Mouse (Mus musculus) heart, embryonic 16.5 days (tissue): ENCODE results near the gene Sord. TPM values are rescaled to one million over a fixed set of nuclear protein-coding genes. Genes with fewer than 3 reads are reported as not detected.
A peak's percentile ranks its signal among the peaks of the same experiment; 100 is the strongest.

Experiments
- ATAC-seq: fragments of 200-750 bp; cut with Nextera tagmentation; replicated peaks from 2 replicates; pipeline ENCODE4 v1.8.0; 2017; ENCODE audit warnings: moderate number of reproducible peaks; ENCODE audit not compliant: insufficient read depth, low FRiP score; ENCODE audit errors: extremely low read depth
- H3K27ac ChIP-seq: fragments of 300-500 bp; sonication (generic); 2 replicates; pipeline ENCODE4 v1.5.1; 2014; ENCODE audit warnings: mild to moderate bottlenecking, low read length, control low read depth, moderate library complexity
- H3K27me3 ChIP-seq: fragments of 300-500 bp; sonication (generic); 2 replicates; pipeline ENCODE4 v1.6.1; 2014; ENCODE audit warnings: low read length, mixed read lengths; ENCODE audit not compliant: control insufficient read depth, insufficient read depth
- H3K36me3 ChIP-seq: fragments of 300-500 bp; sonication (generic); 2 replicates; pipeline ENCODE4 v1.6.1; 2014; ENCODE audit not compliant: control insufficient read depth, insufficient read depth
- H3K4me1 ChIP-seq: fragments of 300-500 bp; sonication (generic); 2 replicates; pipeline ENCODE4 v1.6.1; 2014; ENCODE audit warnings: low read length, mixed read lengths; ENCODE audit not compliant: control insufficient read depth, insufficient read depth
- H3K4me2 ChIP-seq: fragments of 300-500 bp; sonication (generic); 2 replicates; pipeline ENCODE4 v1.6.1; 2014; ENCODE audit warnings: low read depth, mild to moderate bottlenecking, control low read depth, low read length
- H3K4me3 ChIP-seq: fragments of 300-500 bp; sonication (generic); 2 replicates; pipeline ENCODE4 v1.5.1; 2014; ENCODE audit warnings: mild to moderate bottlenecking, control low read depth, low read length
- H3K9ac ChIP-seq: fragments of 300-500 bp; sonication (generic); 2 replicates; pipeline ENCODE4 v1.6.1; 2014; ENCODE audit warnings: low read length, control low read depth
- H3K9me3 ChIP-seq: fragments of 300-500 bp; sonication (generic); replicated peaks from 2 replicates; pipeline ENCODE4 v1.6.1; 2016; ENCODE audit warnings: low read length; ENCODE audit not compliant: control insufficient read depth
- WGBS: fragments of 180-500 bp; shearing (Covaris S2); extraction: QIAGEN DNeasy Blood & Tissue Kit; methylation state at CpG from one replicate; pipeline ENCODE4 v1.1.7; 2014; 5-methylcytosine and 5-hydroxymethylcytosine counted together
- polyA plus RNA-seq: library from polyadenylated mRNA; unstranded; fragments of >200 nt; fragmentation: Nextera tagmentation; extraction: Ambion mirVana; gene quantifications from 2 replicates; pipeline ENCODE4 v1.2.1, GENCODE M21; 2015

Sord gene
- polyA plus RNA-seq, 1 experiment from 2014 or later, result 73.7 TPM

- no peak overlapping the region for H3K9ac ChIP-seq
- no peak overlapping the region for H3K4me2 ChIP-seq
- WGBS, result 80% methylated on average over 16 of the region's 16 CpGs
- H3K4me3 ChIP-seq, result no peak overlapping the region
- H3K27me3 ChIP-seq, result peaks cover 62% of the 10 kb centered on the region
- H3K4me1 ChIP-seq, result peaks cover 15% of the 10 kb centered on the region
- no peak overlapping the region for H3K27ac ChIP-seq
- ATAC-seq, result no peak
- H3K9me3 ChIP-seq, result no peaks in the 10 kb centered on the region
- H3K36me3 ChIP-seq, result no peaks in the 10 kb centered on the region
Observed at GRCm38 (mm10) chr2:122305097-122305892, 70.7 kb downstream of the Sord start.

- peaks cover 60% of the 10 kb centered on the region for H3K27me3 ChIP-seq
- ATAC-seq, result no peak
Observed at GRCm38 (mm10) chr2:122306184-122306583, 71.6 kb downstream of the Sord start.

GRCm38 (mm10) chr2:122309647-122310046 lies 75.1 kb downstream of the Sord start:
- 42% methylated on average over 3 of the region's 3 CpGs for WGBS
- no peak overlapping the region for H3K9ac ChIP-seq
- H3K4me1 ChIP-seq, result peaks cover 11% of the 10 kb centered on the region
- no peaks in the 10 kb centered on the region for H3K9me3 ChIP-seq
- H3K4me3 ChIP-seq, result no peak overlapping the region
- no peak for ATAC-seq
- no peaks in the 10 kb centered on the region for H3K36me3 ChIP-seq
- peaks cover 62% of the 10 kb centered on the region for H3K27me3 ChIP-seq
- H3K27ac ChIP-seq, result no peak overlapping the region
- no peak overlapping the region for H3K4me2 ChIP-seq

More at GRCm38 (mm10) chr2:122306184-122306583, 71.6 kb downstream of the Sord start:
- H3K36me3 ChIP-seq, result no peaks in the 10 kb centered on the region
- H3K4me3 ChIP-seq, result no peak overlapping the region
- no peak overlapping the region for H3K27ac ChIP-seq
- no peak overlapping the region for H3K9ac ChIP-seq
- H3K4me2 ChIP-seq, result no peak overlapping the region
- peaks cover 11% of the 10 kb centered on the region for H3K4me1 ChIP-seq
- WGBS, result 21% methylated on average over 4 of the region's 4 CpGs
- no peaks in the 10 kb centered on the region for H3K9me3 ChIP-seq

DNA sequence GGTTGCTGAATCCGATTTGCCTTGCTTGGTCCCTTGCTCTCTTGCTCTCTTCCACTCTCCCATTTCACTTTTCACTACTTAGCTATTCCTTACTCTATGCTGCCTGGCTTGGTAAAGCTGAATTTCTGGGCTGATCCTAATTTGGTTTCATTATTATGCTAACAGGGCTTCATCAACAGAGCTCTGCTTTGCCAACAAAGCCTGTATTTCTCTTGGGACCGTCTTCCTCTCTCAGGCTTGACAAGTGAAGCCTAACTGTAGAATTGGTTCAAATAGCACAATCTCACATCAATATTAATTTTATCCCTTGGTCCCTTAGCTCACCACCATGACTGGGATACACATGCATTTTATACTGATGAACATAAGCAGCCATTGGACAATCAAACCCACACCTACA lies 77.0 kb downstream of the Sord start:
- no peak for ATAC-seq
- Histone ChIP-seq H3K36me3 (no peaks in the 10 kb centered on the region), H3K27me3 (peaks cover 66% of the 10 kb centered on the region), H3K4me1 (peaks cover 11% of the 10 kb centered on the region), H3K4me3 (no peak overlapping the region), H3K27ac (no peak overlapping the region), H3K9me3 (no peaks in the 10 kb centered on the region), H3K9ac (no peak overlapping the region), H3K4me2 (no peak overlapping the region)
- WGBS, result 56% methylated on average over 2 of the region's 2 CpGs

GRCm38 (mm10) chr2:122312722-122313417 lies 78.3 kb downstream of the Sord start:
- H3K9ac ChIP-seq, result no peak overlapping the region
- H3K9me3 ChIP-seq, result no peaks in the 10 kb centered on the region
- H3K36me3 ChIP-seq, result no peaks in the 10 kb centered on the region
- peak overlapping the region; percentile 67 for H3K4me2 ChIP-seq
- 0 out of 2 replicates have a peak, but pooled peaks have one; percentile 6 for ATAC-seq
- H3K4me3 ChIP-seq, result peak overlapping the region; percentile 40
- peaks cover 67% of the 10 kb centered on the region for H3K27me3 ChIP-seq
- 5% methylated on average over 27 of the region's 27 CpGs for WGBS
- no peak overlapping the region for H3K27ac ChIP-seq
- H3K4me1 ChIP-seq, result peaks cover 11% of the 10 kb centered on the region

DNA sequence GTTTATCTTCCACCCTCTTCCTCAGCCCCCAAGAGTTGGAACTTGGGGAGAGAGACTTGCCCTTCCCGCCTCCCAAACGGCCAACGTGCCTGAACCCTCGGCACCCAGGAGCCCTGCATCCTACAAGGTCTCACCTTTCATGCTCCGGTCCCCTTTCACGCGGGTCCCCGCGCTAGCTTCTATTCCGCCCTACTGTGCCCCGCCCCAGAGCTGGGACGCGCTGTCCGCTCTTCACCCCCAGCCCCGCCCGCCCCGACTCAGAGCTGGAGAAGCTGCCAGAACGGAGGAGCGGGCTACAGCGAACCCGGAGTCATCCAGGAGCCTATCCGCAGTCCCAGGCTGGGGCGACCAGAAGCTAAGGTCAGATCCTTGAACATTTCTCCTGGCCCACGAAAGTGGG lies 79.0 kb downstream of the Sord start, which contains the start of gene Duoxa1:
Duoxa1 (minus strand) TSS at position 195 of the 400 bp plus-strand sequence.
- peaks cover 11% of the 10 kb centered on the region for H3K4me1 ChIP-seq
- H3K4me2 ChIP-seq, result peak within 1 kb of the TSS; percentile 67
- H3K4me3 ChIP-seq, result peak within 1 kb of the TSS; percentile 40
- ATAC-seq, result peak; percentile 26; the same call in 1 of the 2 replicates
- WGBS, result 4% methylated on average over 24 of the region's 24 CpGs
- H3K36me3 ChIP-seq, result no peaks in the 10 kb centered on the region
- H3K9me3 ChIP-seq, result no peaks in the 10 kb centered on the region
- no peak within 1 kb of the TSS for H3K27ac ChIP-seq
- H3K9ac ChIP-seq, result peak within 1 kb of the TSS; percentile 13; the same call in 1 of the 2 replicates
- peaks cover 70% of the 10 kb centered on the region for H3K27me3 ChIP-seq

Other genes starting within 250 kb of the Sord start
- gene Eif3j1, start 206.2 kb upstream of the Sord start, polyA plus RNA-seq, result 9.8 and 10.6 TPM in 2 replicates
- gene Spg11, start 116.4 kb upstream of the Sord start, polyA plus RNA-seq, result 4.5 and 5.1 TPM in 2 replicates
- 233 and 403 TPM in 2 replicates for gene B2m, start 87.1 kb upstream of the Sord start, polyA plus RNA-seq
- 0.14 TPM in 1 of 2 replicates, not detected in the other for gene Trim69, start 74.0 kb upstream of the Sord start, polyA plus RNA-seq
- 0.18 TPM in 1 of 2 replicates, not detected in the other for gene Patl2, start 48.6 kb upstream of the Sord start, polyA plus RNA-seq
- not detected in 2 replicates for gene Terb2, start 48.5 kb upstream of the Sord start, polyA plus RNA-seq
- 0.05 and 0.11 TPM in 2 replicates for gene Duox2, start 63.7 kb downstream of the Sord start, polyA plus RNA-seq
- not detected in 2 replicates for gene Duoxa2, start 64.2 kb downstream of the Sord start, polyA plus RNA-seq
- 0.54 and 0.97 TPM in 2 replicates for gene Duoxa1, start 79.0 kb downstream of the Sord start, polyA plus RNA-seq
- 0.05 and 0.12 TPM in 2 replicates for gene Duox1, start 80.9 kb downstream of the Sord start, polyA plus RNA-seq
- 2.0 TPM in 2 replicates for gene Shf, start 134.4 kb downstream of the Sord start, polyA plus RNA-seq
- 2.1 and 2.4 TPM in 2 replicates for gene Slc28a2, start 191.7 kb downstream of the Sord start, polyA plus RNA-seq